Mouse (Mus musculus): Measurements from ENCODE around the gene 1700088E04Rik.

1700088E04Rik gene

DNA sequence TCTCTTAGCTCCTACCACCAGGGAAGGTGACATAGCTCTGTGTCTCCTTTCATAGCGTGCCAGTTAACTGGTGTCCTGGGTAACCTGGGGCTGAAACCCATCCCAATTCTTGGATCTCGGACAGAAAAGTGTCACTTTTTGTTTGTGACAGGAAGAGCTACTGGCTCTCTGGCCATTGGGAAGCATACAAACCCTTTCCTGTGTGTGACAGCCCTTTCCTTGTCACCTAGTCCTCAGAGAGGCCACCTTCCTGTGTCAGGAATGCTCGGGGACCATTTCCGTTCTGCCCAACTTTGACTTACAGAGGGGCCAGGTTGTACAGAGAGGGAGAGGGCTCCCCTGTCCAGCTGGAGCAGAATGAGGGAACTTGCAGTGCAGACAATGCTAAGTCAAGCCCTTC lies 41.6 kb downstream of the 1700088E04Rik start:
- in situ Hi-C loops (cut with MboI, MseI) = no loop called here

DNA sequence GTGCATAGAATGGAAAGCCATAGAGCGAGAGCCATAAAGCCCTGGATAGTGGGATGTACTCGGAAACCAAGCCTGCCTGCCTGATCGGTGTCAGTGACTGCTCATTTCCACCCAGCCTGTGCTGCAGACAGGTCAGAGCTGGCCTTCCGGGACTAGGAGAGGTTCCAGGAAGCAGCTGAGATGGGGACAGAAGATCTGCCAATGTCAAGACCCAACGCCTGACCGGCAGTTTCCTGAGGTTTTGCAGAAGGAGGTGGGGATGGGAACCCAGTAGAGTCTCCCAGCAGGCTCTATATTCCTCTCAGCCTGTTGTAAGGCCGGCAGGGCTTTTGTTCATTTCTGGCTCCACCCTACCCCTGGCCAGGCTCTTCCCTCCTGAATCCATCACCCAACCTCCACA lies 42.2 kb downstream of the 1700088E04Rik start:
- in situ Hi-C loops (cut with MboI, MseI) = no loop called here

DNA sequence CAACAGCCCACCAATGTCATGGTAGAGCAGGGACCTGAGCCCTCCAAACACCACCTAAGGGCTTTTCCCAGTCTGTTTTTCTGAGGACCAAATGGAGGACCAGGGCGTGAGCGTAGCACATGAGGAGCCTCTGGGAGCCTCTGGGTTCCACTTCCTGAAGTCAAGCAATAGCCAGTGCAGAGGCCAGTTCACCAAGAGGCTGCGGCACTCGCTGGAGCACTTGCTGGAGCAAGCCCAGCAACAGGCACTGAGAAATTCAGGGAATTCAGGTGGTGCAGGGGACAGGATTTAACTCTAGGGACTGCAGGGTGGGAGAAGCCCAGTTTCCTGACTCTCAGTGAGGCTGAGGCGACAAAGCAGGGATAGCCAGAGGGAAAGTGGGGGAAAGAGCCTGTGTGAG lies 42.8 kb downstream of the 1700088E04Rik start:
- in situ Hi-C loops (cut with MboI, MseI) = no loop called here

DNA sequence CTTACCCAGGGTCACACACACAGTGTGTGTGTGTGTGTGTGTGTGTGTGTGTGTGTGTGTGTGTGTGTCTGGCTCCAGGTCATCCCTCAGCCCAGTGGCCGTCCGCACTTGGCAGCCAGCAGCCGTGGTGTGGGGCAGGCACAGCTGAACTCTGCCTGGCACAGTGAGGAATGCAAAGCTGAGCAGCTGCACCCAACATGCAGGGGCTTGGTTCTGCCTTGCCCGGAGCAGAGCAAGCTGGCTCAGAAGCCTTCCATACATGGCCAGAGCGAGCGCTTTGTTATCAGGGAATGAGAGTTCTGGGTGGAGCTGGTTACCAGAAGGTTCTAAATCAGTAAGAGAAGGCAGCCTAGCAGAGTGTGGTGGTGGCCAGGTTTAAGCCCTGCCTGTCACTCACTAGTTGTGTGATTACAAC lies 43.4 kb downstream of the 1700088E04Rik start:
- in situ Hi-C loops (cut with MboI, MseI) = no loop called here

DNA sequence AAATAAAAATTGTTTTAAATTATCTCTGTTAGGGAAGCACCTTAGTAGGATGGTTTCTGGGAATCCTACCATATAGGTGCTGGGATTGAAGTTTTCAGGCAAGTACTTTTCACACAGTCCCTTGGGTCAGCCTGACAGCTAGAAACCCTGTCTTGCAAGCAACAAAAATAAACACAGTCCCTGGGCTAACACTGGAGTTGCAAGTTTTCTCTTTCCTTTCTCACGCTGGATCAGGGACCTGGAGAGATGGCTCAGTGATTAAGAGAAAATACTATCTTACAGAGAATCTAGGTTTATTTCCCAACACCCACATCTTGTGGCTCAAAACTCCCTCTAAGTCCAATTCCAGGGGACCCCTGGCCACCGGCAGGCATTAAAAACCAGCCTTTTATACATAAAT lies 43.9 kb downstream of the 1700088E04Rik start:
- in situ Hi-C loops (cut with MboI, MseI) = no loop called here

DNA sequence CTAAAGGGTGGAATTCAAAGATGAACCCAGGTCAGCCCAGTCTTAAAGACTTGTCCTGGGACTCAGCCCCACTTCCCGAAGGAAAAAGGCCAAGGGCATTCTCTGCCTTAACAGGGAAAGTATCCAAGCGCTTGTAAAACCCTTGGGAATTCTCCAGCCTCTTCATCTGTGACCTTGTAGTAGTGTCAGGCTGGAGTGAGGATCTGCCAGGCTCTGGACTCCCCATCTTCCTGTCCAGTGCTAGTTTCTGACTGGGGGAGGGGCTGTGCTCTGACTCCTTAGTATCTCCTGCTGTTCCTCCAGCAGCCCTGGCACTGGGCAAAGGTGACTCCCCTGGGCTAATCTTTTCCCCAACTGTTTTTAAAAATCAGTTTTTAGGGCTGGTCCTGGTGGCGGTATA lies 44.5 kb downstream of the 1700088E04Rik start:
- in situ Hi-C loops (cut with MboI, MseI) = no loop called here

DNA sequence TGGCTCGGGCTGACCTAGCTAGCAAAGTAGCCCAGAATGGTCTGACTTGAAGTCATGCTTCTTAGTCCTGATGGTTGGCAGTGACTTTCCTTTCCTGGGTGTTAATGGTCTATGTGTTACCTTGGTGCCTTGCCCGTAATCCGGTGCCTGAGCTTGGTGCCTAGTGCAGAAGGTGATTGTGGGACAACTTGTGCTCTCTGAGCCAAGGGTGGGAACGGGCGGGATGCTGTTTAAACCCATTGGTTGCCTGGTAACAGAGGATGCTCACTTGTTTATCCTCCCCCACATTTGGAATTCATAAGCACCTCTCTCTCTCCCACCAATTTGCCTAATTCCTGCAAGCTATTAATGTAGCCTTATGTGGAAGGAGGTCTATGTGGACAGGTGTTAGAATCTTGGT lies 45.6 kb downstream of the 1700088E04Rik start:
- in situ Hi-C loops (cut with MboI, MseI) = no loop called here

DNA sequence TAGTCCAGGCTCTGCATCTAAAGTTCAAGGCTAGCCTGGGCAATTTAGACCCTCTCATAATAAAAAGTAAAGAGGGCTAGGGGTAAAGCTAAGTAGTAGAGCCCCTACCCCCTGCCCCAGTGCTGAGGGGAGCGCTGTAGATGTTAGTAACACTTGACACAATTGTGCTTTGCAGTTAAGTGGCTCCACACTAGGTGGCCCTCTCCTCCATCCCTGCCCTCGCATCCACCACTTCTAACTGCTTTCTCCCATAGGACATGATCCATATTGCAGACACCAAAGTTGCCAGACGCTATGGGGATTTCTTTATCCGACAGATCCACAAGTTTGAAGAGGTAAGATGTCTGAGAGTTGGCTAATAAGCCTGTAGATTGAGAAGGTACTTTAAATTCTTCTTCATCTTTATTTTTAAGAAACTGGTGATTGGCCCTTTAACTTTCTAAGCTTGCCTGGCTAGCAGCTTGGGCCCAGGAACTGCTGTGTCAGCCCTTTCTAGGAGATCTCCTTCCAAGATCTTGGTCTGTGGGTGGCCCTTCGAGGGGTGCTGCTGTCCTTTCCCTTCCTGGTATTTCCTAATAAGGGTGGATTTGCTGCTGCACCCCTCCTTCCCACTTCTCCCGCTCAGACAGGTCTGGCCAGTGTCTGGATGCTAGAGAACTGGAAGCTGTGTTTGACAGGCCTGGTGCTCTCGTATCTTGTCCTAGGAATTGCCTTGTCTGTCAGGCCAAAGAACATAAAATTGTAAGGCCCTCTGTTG lies 47.8 kb downstream of the 1700088E04Rik start:
- in situ Hi-C loops (cut with MboI, MseI) = no loop called here

DNA sequence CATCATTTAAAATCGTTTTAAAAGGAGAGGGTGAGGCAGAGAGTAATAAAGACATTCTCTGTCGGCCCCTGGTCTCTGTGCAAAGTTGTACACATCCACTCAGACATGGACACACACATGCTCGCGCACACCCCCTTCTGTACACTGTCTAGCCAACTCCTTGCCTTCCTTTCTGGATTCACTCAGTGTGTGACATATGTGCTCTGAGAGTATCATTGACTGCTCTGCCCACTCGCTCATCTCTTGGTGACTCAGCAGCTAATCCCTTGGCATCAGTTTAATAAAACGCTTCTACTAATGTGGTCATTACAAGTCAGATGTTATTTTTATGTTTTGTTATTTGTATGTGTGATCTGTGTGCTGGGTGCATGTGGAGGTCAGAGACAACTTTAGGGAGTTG lies 48.8 kb downstream of the 1700088E04Rik start:
- in situ Hi-C loops (cut with MboI, MseI) = no loop called here

DNA sequence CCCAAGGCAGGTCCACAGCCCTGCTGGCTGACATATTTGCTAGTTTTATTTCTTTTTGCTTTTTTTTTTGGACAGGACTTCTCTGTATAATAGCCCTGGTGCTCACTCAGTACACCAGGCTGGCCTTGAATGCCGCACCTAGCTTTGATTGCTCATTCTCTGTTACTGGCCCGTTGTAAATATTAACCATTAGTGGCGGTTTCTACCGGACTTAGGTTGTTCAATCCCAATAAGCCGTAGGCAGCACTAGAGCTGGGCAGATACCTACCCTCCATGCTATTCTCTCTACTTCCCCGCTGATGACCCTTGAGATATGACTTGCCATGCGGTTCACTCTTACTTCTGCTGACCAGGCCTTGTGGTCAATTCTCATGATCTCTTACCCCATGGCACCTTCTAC lies 61.5 kb downstream of the 1700088E04Rik start:
- in situ Hi-C loops (cut with MboI, MseI) = no loop called here

Data from T-helper 17 cell (primary cell).